Mouse (Mus musculus) C2C12 (cell line): ENCODE measurements at regions not wholly inside any gene's neighbourhood (a gene's known extent, or its start where the extent isn't known, plus 50 kb on each side); places are given as distances from the start of the nearest gene placed in this dataset.

ENCODE experiments used
- H3K27me3 ChIP-seq: one replicate; pipeline ENCODE4 v1.6.1; 2011; ENCODE audit not compliant: control insufficient read depth, insufficient read depth, insufficient read length
- H3K36me3 ChIP-seq: one replicate; pipeline ENCODE4 v1.6.1; 2011; ENCODE audit not compliant: control insufficient read depth, insufficient read depth
- H3K4me3 ChIP-seq: one replicate; pipeline ENCODE4 v1.5.1; 2011; ENCODE audit warnings: mild to moderate bottlenecking, control low read depth; ENCODE audit not compliant: poor library complexity, insufficient read depth, severe bottlenecking
- H3K79me2 ChIP-seq: one replicate; pipeline ENCODE4 v1.6.1; 2011; ENCODE audit not compliant: control insufficient read depth, insufficient read depth
- H3K79me3 ChIP-seq: one replicate; pipeline ENCODE4 v1.6.1; 2011; ENCODE audit warnings: low read depth, control low read depth
- H3ac ChIP-seq: one replicate; pipeline ENCODE3; 2011; ENCODE audit warnings: low read depth; ENCODE audit not compliant: control insufficient read depth, insufficient read length
- CEBPB ChIP-seq: IDR thresholded peaks from one replicate; pipeline ENCODE4 v1.6.1; 2011; ENCODE audit warnings: low read depth, mild to moderate bottlenecking, control low read depth, moderate library complexity
- CTCF ChIP-seq: IDR thresholded peaks from one replicate; pipeline ENCODE4 v1.5.1; 2011; ENCODE audit not compliant: control insufficient read depth, insufficient read depth, insufficient read length
- FOSL1 ChIP-seq: IDR thresholded peaks from one replicate; pipeline ENCODE4 v1.8.0; 2011; ENCODE audit warnings: mild to moderate bottlenecking, low read length; ENCODE audit not compliant: poor library complexity, insufficient read depth, severe bottlenecking
- MAX ChIP-seq: IDR thresholded peaks from one replicate; pipeline ENCODE4 v1.6.1; 2011; ENCODE audit warnings: mild to moderate bottlenecking, control low read depth
- MYOD1 ChIP-seq: IDR thresholded peaks from one replicate; pipeline ENCODE4 v1.6.1; 2011; ENCODE audit warnings: low read depth; ENCODE audit not compliant: control insufficient read depth, insufficient read length
- MYOG ChIP-seq: IDR thresholded peaks from one replicate; pipeline ENCODE4 v1.6.1; 2011; ENCODE audit not compliant: control insufficient read depth, insufficient read length; ENCODE audit errors: extremely low read depth
- USF1 ChIP-seq: IDR thresholded peaks from one replicate; pipeline ENCODE4 v1.6.1; 2011; ENCODE audit warnings: low read depth, mild to moderate bottlenecking, control low read depth, moderate library complexity

DNA sequence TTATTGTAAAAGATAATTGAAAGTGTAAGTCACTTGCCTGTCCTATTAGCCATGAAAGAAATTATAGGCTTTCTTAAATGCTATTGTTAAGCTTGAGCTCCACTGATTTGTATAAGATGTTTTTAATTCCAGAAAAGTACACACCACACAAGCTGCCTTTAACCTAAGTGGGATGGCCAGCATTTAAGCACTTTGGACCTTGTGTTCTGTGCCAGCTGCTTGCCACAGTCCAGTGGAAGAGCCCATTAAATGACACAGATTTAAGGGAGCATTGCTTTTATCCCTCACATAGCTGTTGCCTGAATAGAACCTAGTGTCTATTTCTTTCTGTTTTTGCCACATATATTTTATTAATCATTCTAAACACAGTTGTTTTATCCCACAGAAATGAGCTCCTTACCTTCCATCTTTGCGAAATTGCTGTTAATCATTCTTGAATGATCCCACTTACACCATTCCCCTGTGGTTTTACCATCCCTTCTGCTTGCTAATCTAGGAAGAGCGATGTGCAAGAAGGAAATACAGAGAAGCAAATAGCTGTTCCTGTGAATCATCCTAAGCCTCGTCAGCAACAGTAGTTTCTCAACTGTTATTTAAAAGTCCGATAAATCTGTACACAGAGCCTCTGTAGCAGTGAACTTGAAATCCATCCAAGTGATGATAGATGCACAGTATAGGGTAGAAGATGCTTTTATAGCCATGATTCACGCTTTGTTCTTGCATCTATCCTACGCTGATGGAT lies 57.9 kb upstream of the Samsn1 start:
- no peak overlapping the region for H3K4me3 ChIP-seq
- H3K36me3 ChIP-seq, result no peaks in the 10 kb centered on the region
- TF ChIP-seq MAX, result no peak
- no peak for TF ChIP-seq USF1
- TF ChIP-seq CEBPB, result no peak
- no peak for TF ChIP-seq MYOG
- no peak for TF ChIP-seq CTCF
- no peak for TF ChIP-seq FOSL1
- TF ChIP-seq MYOD1, result no peak
- H3ac ChIP-seq, result no peak overlapping the region
- H3K79me2 ChIP-seq, result no peaks in the 10 kb centered on the region
- no peaks in the 10 kb centered on the region for H3K79me3 ChIP-seq
- no peaks in the 10 kb centered on the region for H3K27me3 ChIP-seq

GRCm38 (mm10) chr16:76078219-76078618 lies 56.1 kb upstream of the Samsn1 start:
- TF ChIP-seq MYOG (no peak), FOSL1 (no peak), CEBPB (no peak), MAX (no peak), USF1 (no peak), CTCF (no peak), MYOD1 (no peak)
- no peaks in the 10 kb centered on the region for H3K79me2 ChIP-seq
- no peaks in the 10 kb centered on the region for H3K79me3 ChIP-seq
- H3K4me3 ChIP-seq, result no peak overlapping the region
- no peak overlapping the region for H3ac ChIP-seq
- H3K27me3 ChIP-seq, result no peaks in the 10 kb centered on the region
- no peaks in the 10 kb centered on the region for H3K36me3 ChIP-seq

GRCm38 (mm10) chr16:76076231-76076630 lies 54.1 kb upstream of the Samsn1 start:
- TF ChIP-seq CEBPB (no peak), MYOG (no peak), MAX (no peak), USF1 (no peak), CTCF (no peak), MYOD1 (no peak), FOSL1 (no peak)
- H3K79me3 ChIP-seq, result no peaks in the 10 kb centered on the region
- H3K4me3 ChIP-seq, result no peak overlapping the region
- H3ac ChIP-seq, result no peak overlapping the region
- H3K36me3 ChIP-seq, result no peaks in the 10 kb centered on the region
- H3K27me3 ChIP-seq, result no peaks in the 10 kb centered on the region
- H3K79me2 ChIP-seq, result no peaks in the 10 kb centered on the region
